Mouse (Mus musculus) heart, embryonic 16.5 days (tissue): ENCODE data around the gene Cacna2d2. TPM values are rescaled to one million over a fixed set of nuclear protein-coding genes. Genes with fewer than 3 reads are reported as not detected.

Source experiments
- ATAC-seq: fragments of 200-750 bp; cut with Nextera tagmentation; replicated peaks from 2 replicates; pipeline ENCODE4 v1.8.0; 2017; ENCODE audit warnings: moderate number of reproducible peaks; ENCODE audit not compliant: insufficient read depth, low FRiP score; ENCODE audit errors: extremely low read depth
- H3K27ac ChIP-seq: fragments of 300-500 bp; sonication (generic); 2 replicates; pipeline ENCODE4 v1.5.1; 2014; ENCODE audit warnings: mild to moderate bottlenecking, low read length, control low read depth, moderate library complexity
- H3K27me3 ChIP-seq: fragments of 300-500 bp; sonication (generic); 2 replicates; pipeline ENCODE4 v1.6.1; 2014; ENCODE audit warnings: low read length, mixed read lengths; ENCODE audit not compliant: control insufficient read depth, insufficient read depth
- H3K36me3 ChIP-seq: fragments of 300-500 bp; sonication (generic); 2 replicates; pipeline ENCODE4 v1.6.1; 2014; ENCODE audit not compliant: control insufficient read depth, insufficient read depth
- H3K4me1 ChIP-seq: fragments of 300-500 bp; sonication (generic); 2 replicates; pipeline ENCODE4 v1.6.1; 2014; ENCODE audit warnings: low read length, mixed read lengths; ENCODE audit not compliant: control insufficient read depth, insufficient read depth
- H3K4me2 ChIP-seq: fragments of 300-500 bp; sonication (generic); 2 replicates; pipeline ENCODE4 v1.6.1; 2014; ENCODE audit warnings: low read depth, mild to moderate bottlenecking, control low read depth, low read length
- H3K4me3 ChIP-seq: fragments of 300-500 bp; sonication (generic); 2 replicates; pipeline ENCODE4 v1.5.1; 2014; ENCODE audit warnings: mild to moderate bottlenecking, control low read depth, low read length
- H3K9ac ChIP-seq: fragments of 300-500 bp; sonication (generic); 2 replicates; pipeline ENCODE4 v1.6.1; 2014; ENCODE audit warnings: low read length, control low read depth
- H3K9me3 ChIP-seq: fragments of 300-500 bp; sonication (generic); replicated peaks from 2 replicates; pipeline ENCODE4 v1.6.1; 2016; ENCODE audit warnings: low read length; ENCODE audit not compliant: control insufficient read depth
- WGBS: fragments of 180-500 bp; shearing (Covaris S2); extraction: QIAGEN DNeasy Blood & Tissue Kit; methylation state at CpG from one replicate; pipeline ENCODE4 v1.1.7; 2014; 5-methylcytosine and 5-hydroxymethylcytosine counted together
- polyA plus RNA-seq: library from polyadenylated mRNA; unstranded; fragments of >200 nt; fragmentation: Nextera tagmentation; extraction: Ambion mirVana; gene quantifications from 2 replicates; pipeline ENCODE4 v1.2.1, GENCODE M21; 2015

The Cacna2d2 gene
- polyA plus RNA-seq, 1 experiment from 2014 or later, result 2.6 TPM

GRCm38 (mm10) chr9:107420898-107421297 is 21.5 kb downstream of the Cacna2d2 start:
- WGBS, result 73% methylated on average over 5 of the region's 5 CpGs
- no peak overlapping the region for H3K9ac ChIP-seq
- no peaks in the 10 kb centered on the region for H3K36me3 ChIP-seq
- ATAC-seq, result no peak
- H3K4me1 ChIP-seq, result peaks cover 3% of the 10 kb centered on the region
- H3K4me2 ChIP-seq, result no peak overlapping the region
- no peak overlapping the region for H3K4me3 ChIP-seq
- H3K27ac ChIP-seq, result no peak overlapping the region
- H3K9me3 ChIP-seq, result no peaks in the 10 kb centered on the region
- peaks cover 5% of the 10 kb centered on the region for H3K27me3 ChIP-seq

- no peak overlapping the region for H3K27ac ChIP-seq
- H3K4me3 ChIP-seq, result no peak overlapping the region
- no peaks in the 10 kb centered on the region for H3K36me3 ChIP-seq
- peaks cover 3% of the 10 kb centered on the region for H3K4me1 ChIP-seq
- ATAC-seq, result no peak
- 13% methylated on average over 2 of the region's 2 CpGs for WGBS
- H3K27me3 ChIP-seq, result peaks cover 5% of the 10 kb centered on the region
- no peak overlapping the region for H3K9ac ChIP-seq
- no peak overlapping the region for H3K4me2 ChIP-seq
- H3K9me3 ChIP-seq, result no peaks in the 10 kb centered on the region
These were observed 23.5 kb downstream of the Cacna2d2 start for GRCm38 (mm10) chr9:107422878-107423277.

- Histone ChIP-seq H3K9me3 (no peaks in the 10 kb centered on the region), H3K36me3 (no peaks in the 10 kb centered on the region), H3K27me3 (peaks cover 5% of the 10 kb centered on the region), H3K4me2 (no peak overlapping the region), H3K4me1 (peaks cover 3% of the 10 kb centered on the region), H3K9ac (no peak overlapping the region), H3K4me3 (no peak overlapping the region), H3K27ac (no peak overlapping the region)
- 77% methylated on average over 12 of the region's 12 CpGs for WGBS
- ATAC-seq, result no peak
These were observed 25.2 kb downstream of the Cacna2d2 start for GRCm38 (mm10) chr9:107424485-107425175.

- Histone ChIP-seq H3K27ac (no peak overlapping the region), H3K4me3 (no peak overlapping the region), H3K9me3 (no peaks in the 10 kb centered on the region), H3K9ac (no peak overlapping the region), H3K4me1 (peaks cover 7% of the 10 kb centered on the region), H3K27me3 (peaks cover 5% of the 10 kb centered on the region), H3K36me3 (no peaks in the 10 kb centered on the region), H3K4me2 (no peak overlapping the region)
- no peak for ATAC-seq
- 74% methylated on average over 6 of the region's 7 CpGs for WGBS
These were observed 28.5 kb downstream of the Cacna2d2 start for GRCm38 (mm10) chr9:107427876-107428275.

GRCm38 (mm10) chr9:107428451-107429186 is 29.2 kb downstream of the Cacna2d2 start:
- 40% methylated on average over 5 of the region's 5 CpGs for WGBS
- no peaks in the 10 kb centered on the region for H3K9me3 ChIP-seq
- no peak overlapping the region for H3K9ac ChIP-seq
- H3K27ac ChIP-seq, result no peak overlapping the region
- H3K4me3 ChIP-seq, result no peak overlapping the region
- H3K4me2 ChIP-seq, result no peak overlapping the region
- H3K4me1 ChIP-seq, result peaks cover 7% of the 10 kb centered on the region
- H3K36me3 ChIP-seq, result no peaks in the 10 kb centered on the region
- ATAC-seq, result no peak
- H3K27me3 ChIP-seq, result peaks cover 5% of the 10 kb centered on the region

- Histone ChIP-seq H3K9ac (no peak overlapping the region), H3K4me1 (peaks cover 11% of the 10 kb centered on the region), H3K9me3 (no peaks in the 10 kb centered on the region), H3K4me3 (no peak overlapping the region), H3K36me3 (no peaks in the 10 kb centered on the region), H3K27ac (no peak overlapping the region), H3K4me2 (no peak overlapping the region), H3K27me3 (peaks cover 2% of the 10 kb centered on the region)
- 63% methylated on average over 12 of the region's 12 CpGs for WGBS
- no peak for ATAC-seq
These were observed 31.0 kb downstream of the Cacna2d2 start for GRCm38 (mm10) chr9:107430445-107430844.

GRCm38 (mm10) chr9:107432546-107432945 is 33.1 kb downstream of the Cacna2d2 start:
- Histone ChIP-seq H3K36me3 (no peaks in the 10 kb centered on the region), H3K4me2 (no peak overlapping the region), H3K27ac (no peak overlapping the region), H3K27me3 (no peaks in the 10 kb centered on the region; the same call in 1 of the 2 replicates), H3K9me3 (no peaks in the 10 kb centered on the region), H3K4me3 (no peak overlapping the region), H3K4me1 (peaks cover 11% of the 10 kb centered on the region), H3K9ac (no peak overlapping the region)
- ATAC-seq, result no peak
- WGBS, result 29% methylated on average over 3 of the region's 3 CpGs

- ATAC-seq, result no peak
- 15% methylated on average over 6 of the region's 6 CpGs for WGBS
- Histone ChIP-seq H3K9ac (no peak overlapping the region), H3K27ac (no peak overlapping the region), H3K4me3 (no peak overlapping the region), H3K36me3 (no peaks in the 10 kb centered on the region), H3K4me1 (peaks cover 11% of the 10 kb centered on the region), H3K4me2 (no peak overlapping the region), H3K9me3 (no peaks in the 10 kb centered on the region), H3K27me3 (no peaks in the 10 kb centered on the region; the same call in 1 of the 2 replicates)
These were observed 35.4 kb downstream of the Cacna2d2 start for GRCm38 (mm10) chr9:107434851-107435250.

- peaks cover 11% of the 10 kb centered on the region for H3K4me1 ChIP-seq
- ATAC-seq, result no peak
- H3K27ac ChIP-seq, result no peak overlapping the region
- H3K27me3 ChIP-seq, result no peaks in the 10 kb centered on the region; the same call in 1 of the 2 replicates
- H3K4me3 ChIP-seq, result no peak overlapping the region
- H3K9ac ChIP-seq, result no peak overlapping the region
- H3K9me3 ChIP-seq, result no peaks in the 10 kb centered on the region
- H3K36me3 ChIP-seq, result no peaks in the 10 kb centered on the region
- 21% methylated on average over 6 of the region's 6 CpGs for WGBS
- no peak overlapping the region for H3K4me2 ChIP-seq
These were observed 35.9 kb downstream of the Cacna2d2 start for GRCm38 (mm10) chr9:107435285-107435684.
